Mouse (Mus musculus) limb, embryonic 11.5 days (tissue): Measurements from ENCODE around the gene Anapc5. TPM values are rescaled to one million over a fixed set of nuclear protein-coding genes. Genes with fewer than 3 reads are reported as not detected.
A peak's percentile ranks its signal among the peaks of the same experiment; 100 is the strongest.

ENCODE experiments used
- ATAC-seq: fragments of 200-750 bp; cut with Nextera tagmentation; 2 replicates; pipeline ENCODE4 v1.8.0; 2017; ENCODE audit warnings: low read depth; ENCODE audit not compliant: insufficient number of reproducible peaks, low FRiP score, low TSS enrichment
- DNase-seq: peaks from one replicate; pipeline ENCODE4 v3.0.0-alpha.2; 2015; ENCODE audit warnings: low spot score
- H3K27ac ChIP-seq: fragments of 300-500 bp; sonication (generic); replicated peaks from 2 replicates; pipeline ENCODE4 v1.5.1; 2014; ENCODE audit warnings: low read depth, mild to moderate bottlenecking, low read length
- H3K27me3 ChIP-seq: fragments of 300-500 bp; sonication (generic); 2 replicates; pipeline ENCODE4 v1.6.1; 2014; ENCODE audit warnings: mild to moderate bottlenecking, low read length, mixed read lengths; ENCODE audit not compliant: control insufficient read depth, insufficient read depth
- H3K36me3 ChIP-seq: fragments of 300-500 bp; sonication (generic); 2 replicates; pipeline ENCODE4 v1.6.1; 2014; ENCODE audit warnings: mild to moderate bottlenecking, low read length, moderate library complexity, mixed read lengths; ENCODE audit not compliant: control insufficient read depth, insufficient read depth
- H3K4me1 ChIP-seq: fragments of 300-500 bp; sonication (generic); 2 replicates; pipeline ENCODE4 v1.6.1; 2014; ENCODE audit warnings: low read length, mixed read lengths; ENCODE audit not compliant: control insufficient read depth, insufficient read depth
- H3K4me2 ChIP-seq: fragments of 300-500 bp; sonication (generic); 2 replicates; pipeline ENCODE4 v1.6.1; 2014; ENCODE audit warnings: low read depth, mild to moderate bottlenecking, moderate library complexity; ENCODE audit not compliant: severe bottlenecking
- H3K4me3 ChIP-seq: fragments of 300-500 bp; sonication (generic); 2 replicates; pipeline ENCODE4 v1.5.1; 2014; ENCODE audit warnings: low read depth, low read length
- H3K9ac ChIP-seq: fragments of 300-500 bp; sonication (generic); 2 replicates; pipeline ENCODE4 v1.6.1; 2014; ENCODE audit warnings: mild to moderate bottlenecking, low read length
- H3K9me3 ChIP-seq: fragments of 300-500 bp; sonication (generic); 2 replicates; pipeline ENCODE4 v1.6.1; 2016; ENCODE audit warnings: low read length; ENCODE audit not compliant: control insufficient read depth
- WGBS: fragments of 180-500 bp; shearing (Covaris S2); extraction: QIAGEN DNeasy Blood & Tissue Kit; methylation state at CpG from one replicate; pipeline ENCODE4 v1.1.7; 2014; 5-methylcytosine and 5-hydroxymethylcytosine counted together
- polyA plus RNA-seq: library from polyadenylated mRNA; unstranded; fragments of >200 nt; fragmentation: Nextera tagmentation; extraction: Ambion mirVana; gene quantifications from 2 replicates; pipeline ENCODE4 v1.2.1, GENCODE M21; 2014

Gene Anapc5
- polyA plus RNA-seq, result 487 and 490 TPM in 2 replicates

DNA sequence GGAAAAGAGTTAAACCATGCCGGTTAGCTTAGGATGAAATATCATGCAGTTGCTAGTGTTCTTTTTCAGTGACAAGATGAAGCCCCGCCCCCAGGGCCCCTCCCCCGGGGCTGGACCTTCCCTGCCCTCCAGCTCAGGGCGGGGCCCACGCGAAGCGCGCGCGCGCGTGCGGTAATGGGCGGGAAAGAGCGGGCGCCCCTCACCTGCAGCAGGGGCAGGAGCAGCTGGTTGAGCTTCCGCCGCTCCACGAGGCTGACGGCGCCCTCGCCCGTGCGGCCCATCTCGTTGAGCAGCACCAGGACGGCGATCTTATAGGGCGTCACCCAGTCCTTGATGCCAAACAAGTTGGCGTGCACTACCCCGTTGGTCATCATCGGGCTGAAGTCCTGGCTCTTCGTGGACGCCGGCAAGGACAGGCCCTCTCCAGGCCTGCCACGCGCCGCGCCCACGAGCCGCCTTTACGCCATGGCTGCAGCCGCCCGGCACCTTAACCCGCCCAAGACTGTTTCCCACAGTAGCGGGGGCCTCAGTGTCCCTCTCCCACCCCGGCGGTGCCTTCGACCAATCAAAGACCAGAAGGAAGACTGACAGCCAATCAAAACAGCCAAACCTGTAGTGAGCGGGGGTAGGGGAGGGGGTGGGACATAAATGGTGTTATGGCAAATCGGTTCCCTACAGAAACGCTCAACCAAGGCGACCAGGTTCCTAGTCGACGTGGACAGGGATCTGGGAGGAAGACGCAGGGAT, at the start of gene Anapc5:
Anapc5 (minus strand) TSS at position 563 of the 747 bp plus-strand sequence.
- Histone ChIP-seq H3K4me2 (peak within 1 kb of the TSS; percentile 56), H3K27ac (peak within 1 kb of the TSS; percentile 94), H3K4me1 (no peaks in the 10 kb centered on the region; the same call in 1 of the 2 replicates), H3K27me3 (no peaks in the 10 kb centered on the region), H3K4me3 (peak within 1 kb of the TSS; percentile 77), H3K36me3 (peaks cover 20% of the 10 kb centered on the region), H3K9ac (peak within 1 kb of the TSS; percentile 94), H3K9me3 (no peaks in the 10 kb centered on the region)
- DNase-seq (peak; percentile 94), ATAC-seq (peak; percentile 99)
- under 1% methylated on average over 55 of the region's 55 CpGs for WGBS

GRCm38 (mm10) chr5:122863053-122863452, 41.9 kb upstream of the Anapc5 start:
- Histone ChIP-seq H3K36me3 (peaks cover 19% of the 10 kb centered on the region), H3K9ac (no peak overlapping the region), H3K27me3 (no peaks in the 10 kb centered on the region), H3K4me3 (no peak overlapping the region), H3K27ac (no peak overlapping the region), H3K4me2 (no peak overlapping the region), H3K9me3 (no peaks in the 10 kb centered on the region), H3K4me1 (no peaks in the 10 kb centered on the region)
- 93% methylated on average over 2 of the region's 2 CpGs for WGBS
- ATAC-seq (no peak), DNase-seq (no peak)

DNA sequence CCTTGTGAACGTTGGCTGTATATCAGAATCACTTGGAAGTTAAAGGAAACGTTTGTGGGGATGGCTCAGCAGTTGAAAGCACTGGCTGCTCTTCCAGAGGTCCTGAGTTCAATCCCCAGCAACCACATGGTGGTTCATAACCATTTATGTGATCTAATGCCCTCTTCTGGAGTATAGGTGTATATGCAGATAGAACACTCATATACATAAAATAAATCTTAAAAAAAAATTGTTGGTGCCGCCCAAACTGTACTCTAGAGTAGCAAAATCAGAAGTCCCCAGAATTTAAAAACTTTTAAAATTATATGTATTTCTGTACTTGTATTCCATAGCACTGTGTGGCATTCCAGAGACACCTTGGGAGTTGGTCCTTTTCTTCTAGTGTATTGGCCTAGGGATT, 34.7 kb upstream of the Anapc5 start:
- Histone ChIP-seq H3K27ac (no peak overlapping the region), H3K9me3 (no peaks in the 10 kb centered on the region), H3K4me2 (no peak overlapping the region), H3K4me1 (peaks cover 5% of the 10 kb centered on the region), H3K27me3 (no peaks in the 10 kb centered on the region), H3K4me3 (no peak overlapping the region), H3K36me3 (no peaks in the 10 kb centered on the region), H3K9ac (no peak overlapping the region)
- WGBS, result 80% methylated on average over 3 of the region's 3 CpGs
- DNase-seq (no peak), ATAC-seq (no peak)

DNA sequence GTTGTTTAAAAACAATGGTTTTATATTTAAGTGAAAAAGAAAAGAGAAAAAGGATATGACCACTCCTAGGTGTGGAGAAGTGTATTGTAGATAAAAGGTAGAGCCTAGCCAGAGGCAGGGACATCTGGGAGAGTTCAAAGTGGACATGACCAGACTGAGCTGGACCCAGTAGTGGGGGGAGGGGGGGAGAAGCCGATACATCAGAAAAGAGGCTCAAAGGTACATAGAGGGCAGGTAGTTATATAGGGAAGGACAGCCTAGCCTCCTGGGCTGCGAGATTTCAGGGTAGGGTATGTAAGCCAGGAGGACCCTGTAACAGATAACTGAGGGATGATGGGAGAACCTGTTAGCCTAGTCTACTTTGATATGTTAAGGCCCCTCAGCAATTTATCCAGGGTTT, 31.5 kb upstream of the Anapc5 start:
- ATAC-seq (no peak), DNase-seq (no peak)
- Histone ChIP-seq H3K27me3 (no peaks in the 10 kb centered on the region), H3K4me1 (peaks cover 9% of the 10 kb centered on the region), H3K27ac (no peak overlapping the region), H3K36me3 (no peaks in the 10 kb centered on the region), H3K9ac (no peak overlapping the region), H3K4me3 (no peak overlapping the region), H3K4me2 (no peak overlapping the region), H3K9me3 (no peaks in the 10 kb centered on the region)
- WGBS, result 75% methylated on average over 2 of the region's 2 CpGs

- DNase-seq, result no peak
- peak overlapping the region; percentile 95 for H3K9ac ChIP-seq
- H3K9me3 ChIP-seq, result no peaks in the 10 kb centered on the region
- H3K36me3 ChIP-seq, result no peaks in the 10 kb centered on the region
- H3K27me3 ChIP-seq, result no peaks in the 10 kb centered on the region
- H3K4me1 ChIP-seq, result peaks cover 9% of the 10 kb centered on the region
- peak; percentile 82 for ATAC-seq
- under 1% methylated on average over 38 of the region's 38 CpGs for WGBS
- peak overlapping the region; percentile 79; the same call in 1 of the 2 replicates for H3K27ac ChIP-seq
- H3K4me3 ChIP-seq, result peak overlapping the region; percentile 97
- peak overlapping the region; percentile 96 for H3K4me2 ChIP-seq
Measured at GRCm38 (mm10) chr5:122850319-122851002, 29.3 kb upstream of the Anapc5 start.

- Histone ChIP-seq H3K9me3 (no peaks in the 10 kb centered on the region), H3K4me3 (peak within 1 kb of the TSS; percentile 97), H3K4me2 (peak within 1 kb of the TSS; percentile 96), H3K36me3 (no peaks in the 10 kb centered on the region), H3K27me3 (no peaks in the 10 kb centered on the region), H3K4me1 (peaks cover 9% of the 10 kb centered on the region), H3K27ac (peak within 1 kb of the TSS; percentile 79; the same call in 1 of the 2 replicates), H3K9ac (peak within 1 kb of the TSS; percentile 95)
- WGBS, result under 1% methylated on average over 61 of the region's 61 CpGs
- DNase-seq, result peak; percentile 97
- ATAC-seq, result peak; percentile 99
Measured at GRCm38 (mm10) chr5:122849521-122850318, 28.6 kb upstream of the Anapc5 start, which contains the start of gene Rnf34. Gene Rnf34 (plus strand): TSS chr5:122850048.

- Histone ChIP-seq H3K9ac (no peak overlapping the region), H3K4me1 (no peaks in the 10 kb centered on the region), H3K4me2 (no peak overlapping the region), H3K27ac (no peak overlapping the region), H3K27me3 (no peaks in the 10 kb centered on the region), H3K4me3 (no peak overlapping the region), H3K36me3 (no peaks in the 10 kb centered on the region), H3K9me3 (no peaks in the 10 kb centered on the region)
- 94% methylated on average over 5 of the region's 5 CpGs for WGBS
- ATAC-seq (no peak), DNase-seq (no peak)
Measured at GRCm38 (mm10) chr5:122843799-122844198, 22.7 kb upstream of the Anapc5 start.

GRCm38 (mm10) chr5:122841126-122841525, 20.0 kb upstream of the Anapc5 start:
- Histone ChIP-seq H3K4me3 (no peak overlapping the region), H3K9me3 (no peaks in the 10 kb centered on the region), H3K27ac (no peak overlapping the region), H3K27me3 (no peaks in the 10 kb centered on the region), H3K4me1 (no peaks in the 10 kb centered on the region), H3K4me2 (no peak overlapping the region), H3K9ac (no peak overlapping the region), H3K36me3 (no peaks in the 10 kb centered on the region)
- no peak for DNase-seq
- WGBS, result 90% methylated on average over 2 of the region's 2 CpGs
- ATAC-seq, result no peak
